Comparison of ENCODE assay signal across 11 mouse cellular contexts in the genomic region with DNA sequence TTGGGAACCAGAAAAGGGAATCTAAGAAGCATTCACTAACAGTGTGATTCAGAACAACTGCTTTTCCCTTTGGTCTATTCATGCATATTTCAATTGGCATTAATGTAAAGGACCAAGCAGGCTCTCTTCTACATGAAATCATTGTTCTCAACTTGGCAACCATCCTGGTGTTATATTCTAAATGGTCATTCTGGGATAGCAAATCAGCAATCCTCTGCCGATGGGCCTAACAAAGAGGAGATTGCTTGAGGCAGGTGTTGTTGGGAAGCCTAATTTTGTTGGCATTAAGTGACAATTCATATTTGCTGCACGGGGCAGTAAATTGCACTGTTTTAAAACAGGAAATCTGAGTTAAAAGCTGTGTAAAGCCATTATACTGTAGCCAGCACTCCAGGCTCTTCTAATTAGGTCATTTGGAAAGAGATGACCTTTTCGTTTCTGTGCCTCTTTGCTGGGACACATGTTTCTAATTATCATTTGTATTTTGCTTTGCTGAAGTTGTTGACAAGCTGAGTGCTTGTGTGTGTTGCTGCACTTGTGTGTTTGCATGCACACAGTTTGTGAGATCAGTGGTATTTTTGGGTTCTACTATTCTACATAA.
A peak's percentile ranks its signal among the peaks of the same experiment; 100 is the strongest.
DNase-seq lines count a peak whose midpoint lies in the region; ATAC-seq and TF ChIP-seq lines count a peak whose summit lies in the region.
"Had no signal": no experiment of that assay in that cellular context is flagged by ENCODE, and none has a peak within 500 bp of the region (broad histone marks: within the 10 kb centered on the region; RNA-seq: fewer than 3 reads in every experiment).

No protein-coding gene starts in this region.

- no peak overlapping the region for H3K4me3 ChIP-seq in heart, postnatal 0 days (ENCODE audit: low read depth, low read length)
- no peak overlapping the region for H3K4me3 ChIP-seq in myocyte

- H3K79me2 ChIP-seq in myocyte (ENCODE audit: control insufficient read depth, insufficient read depth) = no peaks in the 10 kb centered on the region

- no peaks in the 10 kb centered on the region for H3K27me3 ChIP-seq in heart, postnatal 0 days (ENCODE audit: control insufficient read depth, insufficient read depth, low read length)
- no peaks in the 10 kb centered on the region for H3K27me3 ChIP-seq in myocyte (ENCODE audit: control insufficient read depth, insufficient read depth, insufficient read length)

- no peak overlapping the region for H3ac ChIP-seq in myocyte (ENCODE audit: control insufficient read depth, insufficient read length)

- 17% methylated on average over 3 of the region's 3 CpGs for WGBS in heart, postnatal 0 days

- no peak for TF ChIP-seq EP300 in heart, postnatal 0 days (IDR thresholded peaks at IDR 0.05; ENCODE audit: low read depth)

- no peak for TF ChIP-seq CTCF in heart, postnatal 0 days (IDR thresholded peaks at IDR 0.05; ENCODE audit: low read depth)

- intact Hi-C loops in heart, postnatal 25 days (cut with DNase I) = loop anchor here (10.0 kb wide), 1 partner anchor 197 kb away; no protein-coding TSS in a partner anchor

- peaks cover 13% of the 10 kb centered on the region; the same call in 1 of the 2 replicates for H3K4me1 ChIP-seq in heart, postnatal 0 days (ENCODE audit: control insufficient read depth, insufficient read depth)

- no peak for TF ChIP-seq POLR2A in myocyte (IDR thresholded peaks at IDR 0.05; ENCODE audit: insufficient read length, low read depth)

- no peak overlapping the region for H3K9ac ChIP-seq in heart, postnatal 0 days (replicated peaks; ENCODE audit: low read depth, low read length)

- no peak overlapping the region for H3K4me2 ChIP-seq in heart, postnatal 0 days (ENCODE audit: low read depth, low read length)
- H3K4me2 ChIP-seq in myocyte (ENCODE audit: low read depth) = peak overlapping the region; percentile 36

- H3K36me3 ChIP-seq in heart, postnatal 0 days (replicated peaks; ENCODE audit: control insufficient read depth, insufficient read depth, low read length) = no peaks in the 10 kb centered on the region
- no peaks in the 10 kb centered on the region for H3K36me3 ChIP-seq in myocyte (ENCODE audit: control insufficient read depth, insufficient read depth)

- peak overlapping the region; percentile 13 for H3K27ac ChIP-seq in heart, postnatal 0 days (ENCODE audit: low read depth)

- DNase-seq in heart, adult 8-10 months (ENCODE audit: low spot score) = peak; percentile 59
- no peak for DNase-seq in heart, postnatal 25 days (ENCODE audit: low spot score)
- peak; percentile 14 for DNase-seq in embryo, embryonic 9.5 days (ENCODE audit: extremely low spot score)
- peak; percentile 37 for DNase-seq in heart, postnatal 0 days (ENCODE audit: low spot score)
- DNase-seq in lung, postnatal 36 days = no peak
- no peak for DNase-seq in ovary, adult 18-20 months (ENCODE audit: low spot score)
- DNase-seq: gastrocnemius, postnatal 36 days; kidney, adult 8-10 months; lung, postnatal 10 days had no signal

- no peaks in the 10 kb centered on the region for H3K9me3 ChIP-seq in heart, postnatal 0 days (replicated peaks; ENCODE audit: control insufficient read depth, low read length)

- ATAC-seq in heart, postnatal 0 days (ENCODE audit: insufficient read depth, low read depth) = peak; percentile 69
- no peak for ATAC-seq in CD4-positive, CD25-positive, alpha-beta regulatory T cell, adult 4 months

TF ChIP-seq in myocyte, 11 proteins besides CTCF, POLR2A, EP300 and RAD21:
- no peak for TF ChIP-seq TCF3 (IDR thresholded peaks at IDR 0.05; ENCODE audit: insufficient read length, low read depth)
- TF ChIP-seq MYOD1 (IDR thresholded peaks at IDR 0.05; ENCODE audit: control insufficient read depth in 1 of 3, insufficient read length in 2 of 3, low read depth in 2 of 3) = peak in 1 of 3 experiments; percentile 11

Comparison
In these comparisons a context has a peak if more than half of its experiments do, and no peak if none do; other contexts are left out.
1. DNase-seq: peak in heart, adult 8-10 months (single experiment), embryo, embryonic 9.5 days (single experiment) and heart, postnatal 0 days (single experiment); none in heart, postnatal 25 days (single experiment), lung, postnatal 36 days (single experiment) and ovary, adult 18-20 months (single experiment).